Mouse (Mus musculus): ENCODE data around the gene Adrm1.

GRCm38 (mm10) chr2:180147379-180147778 is 23.9 kb upstream of the Adrm1 start:
- no peak for TF ChIP-seq HCFC1 (IDR thresholded peaks at IDR 0.05; ENCODE audit: borderline replicate concordance, insufficient read depth, low read length)
- TF ChIP-seq CHD2 (IDR thresholded peaks at IDR 0.05; ENCODE audit: low read depth, low read length), result no peak
- no peak for TF ChIP-seq ZC3H11A (IDR thresholded peaks at IDR 0.05; ENCODE audit: borderline replicate concordance, low read depth, low read length)
- no peak for TF ChIP-seq MAFK (IDR thresholded peaks at IDR 0.05; ENCODE audit: insufficient read depth, low read depth, low read length)
